Mouse (Mus musculus): ENCODE results near the gene Slc35d2.

- no peak for TF ChIP-seq CTCF (IDR thresholded peaks at IDR 0.05; ENCODE audit: borderline replicate concordance, extremely low read depth, insufficient read depth, insufficient read length)
- no peak for TF ChIP-seq POLR2A (IDR thresholded peaks at IDR 0.05; ENCODE audit: borderline replicate concordance, extremely low read depth, insufficient read depth, insufficient read length, poor library complexity, severe bottlenecking)
Measured at GRCm38 (mm10) chr13:64064276-64064675, 64.9 kb downstream of the Slc35d2 start.

All from brain, embryonic 14.5 days (tissue).